Mouse (Mus musculus): ENCODE measurements around the gene Haus7. TPM values are rescaled to one million over a fixed set of nuclear protein-coding genes. Genes with fewer than 3 reads are reported as not detected.

Gene Haus7
- polyA plus RNA-seq (2015; fragmentation: Nextera tagmentation; extraction: Ambion mirVana), result 44.7 and 46.3 TPM in 2 replicates

GRCm38 (mm10) chrX:73458877-73459392 lies at the start of gene Haus7:
Gene Haus7, minus strand, starts transcription at chrX:73459044.
- DNase-seq (ENCODE audit: low spot score), result peak; percentile 92

- no peak for DNase-seq (ENCODE audit: low spot score)
Observed at GRCm38 (mm10) chrX:73506577-73506976, 47.7 kb upstream of the Haus7 start.

- no peak for DNase-seq (ENCODE audit: low spot score)
Observed at GRCm38 (mm10) chrX:73505130-73505735, 46.4 kb upstream of the Haus7 start.

GRCm38 (mm10) chrX:73496746-73497145 lies 37.9 kb upstream of the Haus7 start:
- no peak for DNase-seq (ENCODE audit: low spot score)

- peak; percentile 60 for DNase-seq (ENCODE audit: low spot score)
Observed at GRCm38 (mm10) chrX:73493567-73493966, 34.7 kb upstream of the Haus7 start.

GRCm38 (mm10) chrX:73490804-73491203 lies 32.0 kb upstream of the Haus7 start:
- no peak for DNase-seq (ENCODE audit: low spot score)

- DNase-seq (ENCODE audit: low spot score), result no peak
Observed at GRCm38 (mm10) chrX:73490186-73490585, 31.3 kb upstream of the Haus7 start.

- DNase-seq (ENCODE audit: low spot score), result no peak
Observed at GRCm38 (mm10) chrX:73486920-73487319, 28.1 kb upstream of the Haus7 start.

GRCm38 (mm10) chrX:73484870-73485269 lies 26.0 kb upstream of the Haus7 start:
- no peak for DNase-seq (ENCODE audit: low spot score)

- no peak for DNase-seq (ENCODE audit: low spot score)
Observed at GRCm38 (mm10) chrX:73484076-73484475, 25.2 kb upstream of the Haus7 start.

GRCm38 (mm10) chrX:73483484-73483810 lies 24.6 kb upstream of the Haus7 start, which contains the start of gene Bgn:
Gene Bgn, plus strand, starts transcription at chrX:73483602.
- DNase-seq (ENCODE audit: low spot score), result no peak

- DNase-seq (ENCODE audit: low spot score), result no peak
Observed at GRCm38 (mm10) chrX:73482643-73483483, 24.0 kb upstream of the Haus7 start.

- DNase-seq (ENCODE audit: low spot score), result no peak
Observed at GRCm38 (mm10) chrX:73480334-73480733, 21.5 kb upstream of the Haus7 start.

- DNase-seq (ENCODE audit: low spot score), result no peak
Observed at GRCm38 (mm10) chrX:73479656-73480055, 20.8 kb upstream of the Haus7 start.

GRCm38 (mm10) chrX:73477500-73477899 lies 18.7 kb upstream of the Haus7 start:
- no peak for DNase-seq (ENCODE audit: low spot score)

GRCm38 (mm10) chrX:73476621-73477020 lies 17.8 kb upstream of the Haus7 start:
- DNase-seq (ENCODE audit: low spot score), result no peak

GRCm38 (mm10) chrX:73475658-73476256 lies 16.9 kb upstream of the Haus7 start:
- no peak for DNase-seq (ENCODE audit: low spot score)

- no peak for DNase-seq (ENCODE audit: low spot score)
Observed at GRCm38 (mm10) chrX:73474340-73475165, 15.7 kb upstream of the Haus7 start.

GRCm38 (mm10) chrX:73471764-73472163 lies 12.9 kb upstream of the Haus7 start:
- no peak for DNase-seq (ENCODE audit: low spot score)

GRCm38 (mm10) chrX:73468752-73469151 lies 9.9 kb upstream of the Haus7 start:
- DNase-seq (ENCODE audit: low spot score), result no peak

GRCm38 (mm10) chrX:73468330-73468729 lies 9.5 kb upstream of the Haus7 start:
- DNase-seq (ENCODE audit: low spot score), result no peak

Measured in thymus, postnatal 0 days (tissue).